ENCODE assay signal across 8 mouse cellular contexts in genomic region chr10:13388116-13388922, GRCm38 (mm10).
DNase-seq lines count a peak whose midpoint lies in the region; ATAC-seq lines count a peak whose summit lies in the region.

No protein-coding gene starts in this region.

- 0 out of 2 replicates have a peak overlapping the region, but pooled peaks have one; percentile 50 for H3K27ac ChIP-seq in forebrain, embryonic 12.5 days
- H3K27ac ChIP-seq in hindbrain, embryonic 11.5 days (ENCODE audit: low read depth, low read length) = no peak overlapping the region
- H3K27ac ChIP-seq in limb, embryonic 13.5 days = no peak overlapping the region; the same call in 1 of the 2 replicates
- H3K27ac ChIP-seq in midbrain, embryonic 11.5 days (ENCODE audit: low read depth, low read length) = no peak overlapping the region

- H3K4me2 ChIP-seq in forebrain, embryonic 12.5 days = peak overlapping the region; percentile 48
- H3K4me2 ChIP-seq in hindbrain, embryonic 11.5 days (replicated peaks; ENCODE audit: low read depth, low read length) = no peak overlapping the region
- peak overlapping the region; percentile 65 for H3K4me2 ChIP-seq in limb, embryonic 13.5 days (replicated peaks)
- no peak overlapping the region for H3K4me2 ChIP-seq in midbrain, embryonic 11.5 days

- 14% methylated on average over 11 of the region's 11 CpGs for WGBS in forebrain, embryonic 12.5 days
- 50% methylated on average over 11 of the region's 11 CpGs for WGBS in hindbrain, embryonic 11.5 days
- WGBS in limb, embryonic 13.5 days = 5% methylated on average over 11 of the region's 11 CpGs
- WGBS in midbrain, embryonic 11.5 days = 44% methylated on average over 11 of the region's 11 CpGs

- no peaks in the 10 kb centered on the region for H3K36me3 ChIP-seq in forebrain, embryonic 12.5 days (replicated peaks)
- H3K36me3 ChIP-seq in hindbrain, embryonic 11.5 days (ENCODE audit: control insufficient read depth, insufficient read depth, low read length) = no peaks in the 10 kb centered on the region
- H3K36me3 ChIP-seq in limb, embryonic 13.5 days = no peaks in the 10 kb centered on the region
- H3K36me3 ChIP-seq in midbrain, embryonic 11.5 days (ENCODE audit: control insufficient read depth, insufficient read depth, low read length) = no peaks in the 10 kb centered on the region

- H3K4me1 ChIP-seq in forebrain, embryonic 12.5 days = peaks cover 10% of the 10 kb centered on the region
- H3K4me1 ChIP-seq in hindbrain, embryonic 11.5 days (replicated peaks; ENCODE audit: control insufficient read depth, insufficient read depth, low read length) = no peaks in the 10 kb centered on the region
- H3K4me1 ChIP-seq in limb, embryonic 13.5 days = peaks cover 23% of the 10 kb centered on the region
- no peaks in the 10 kb centered on the region for H3K4me1 ChIP-seq in midbrain, embryonic 11.5 days (ENCODE audit: control insufficient read depth, insufficient read depth, low read length)

- no peaks in the 10 kb centered on the region for H3K9me3 ChIP-seq in forebrain, embryonic 12.5 days
- no peaks in the 10 kb centered on the region for H3K9me3 ChIP-seq in hindbrain, embryonic 11.5 days (ENCODE audit: control insufficient read depth, low read length)
- no peaks in the 10 kb centered on the region for H3K9me3 ChIP-seq in limb, embryonic 13.5 days
- no peaks in the 10 kb centered on the region for H3K9me3 ChIP-seq in midbrain, embryonic 11.5 days (ENCODE audit: control insufficient read depth, low read length)

- no peaks in the 10 kb centered on the region for H3K27me3 ChIP-seq in forebrain, embryonic 12.5 days
- H3K27me3 ChIP-seq in hindbrain, embryonic 11.5 days (ENCODE audit: control insufficient read depth, insufficient read depth, low read length) = no peaks in the 10 kb centered on the region
- no peaks in the 10 kb centered on the region for H3K27me3 ChIP-seq in limb, embryonic 13.5 days
- no peaks in the 10 kb centered on the region for H3K27me3 ChIP-seq in midbrain, embryonic 11.5 days (ENCODE audit: control insufficient read depth, insufficient read depth, low read length)

- DNase-seq in urinary bladder, adult 18-20 months (ENCODE audit: low spot score in 2 of 2) = peak; percentile 12 to 16
- no peak for DNase-seq in urinary bladder, adult 2 months (ENCODE audit: low spot score)
- peak; percentile 26 for DNase-seq in hindbrain, embryonic 11.5 days (ENCODE audit: low spot score)
- DNase-seq in midbrain, embryonic 11.5 days (ENCODE audit: low spot score, missing footprints) = no peak
- DNase-seq in testis, postnatal 10 days (ENCODE audit: low spot score) = peak; percentile 49
- DNase-seq in T-cell, adult 2 months (ENCODE audit: low spot score) = no peak

- peak; percentile 61 for ATAC-seq in forebrain, embryonic 12.5 days (ENCODE audit: low FRiP score)
- ATAC-seq in hindbrain, embryonic 11.5 days (ENCODE audit: low FRiP score) = peak; percentile 63; the same call in 1 of the 2 replicates
- peak; percentile 69 for ATAC-seq in limb, embryonic 13.5 days (ENCODE audit: low FRiP score, low read depth)
- peak; percentile 55 for ATAC-seq in midbrain, embryonic 11.5 days (ENCODE audit: low FRiP score)

- H3K9ac ChIP-seq in forebrain, embryonic 12.5 days = no peak overlapping the region
- H3K9ac ChIP-seq in hindbrain, embryonic 11.5 days (ENCODE audit: low read depth, low read length) = no peak overlapping the region
- peak overlapping the region; percentile 60 for H3K9ac ChIP-seq in limb, embryonic 13.5 days
- no peak overlapping the region for H3K9ac ChIP-seq in midbrain, embryonic 11.5 days (ENCODE audit: low read length)

- peak overlapping the region; percentile 19 for H3K4me3 ChIP-seq in forebrain, embryonic 12.5 days (replicated peaks)
- H3K4me3 ChIP-seq in hindbrain, embryonic 11.5 days (ENCODE audit: low read depth, low read length) = no peak overlapping the region
- peak overlapping the region; percentile 30 for H3K4me3 ChIP-seq in limb, embryonic 13.5 days
- no peak overlapping the region for H3K4me3 ChIP-seq in midbrain, embryonic 11.5 days (ENCODE audit: low read depth, low read length)

Comparison
In these comparisons a context has a peak if more than half of its experiments do, and no peak if none do; other contexts are left out.
1. DNase-seq: peak in urinary bladder, adult 18-20 months (2 of 2), hindbrain, embryonic 11.5 days (single experiment) and testis, postnatal 10 days (single experiment); none in urinary bladder, adult 2 months (single experiment), midbrain, embryonic 11.5 days (single experiment) and T-cell, adult 2 months (single experiment).
2. H3K4me2 ChIP-seq: peak in forebrain, embryonic 12.5 days (single experiment) and limb, embryonic 13.5 days (single experiment); none in hindbrain, embryonic 11.5 days (single experiment) and midbrain, embryonic 11.5 days (single experiment).
3. H3K4me3 ChIP-seq: peak in forebrain, embryonic 12.5 days (single experiment) and limb, embryonic 13.5 days (single experiment); none in hindbrain, embryonic 11.5 days (single experiment) and midbrain, embryonic 11.5 days (single experiment).
4. Peak in every context shown above with its lines, with median percentiles within 50 percentile points of each other: ATAC-seq.